Mouse (Mus musculus): ENCODE measurements around the gene Atxn2. TPM values are rescaled to one million over a fixed set of nuclear protein-coding genes. Genes with fewer than 3 reads are reported as not detected.
A peak's percentile ranks its signal among the peaks of the same experiment; 100 is the strongest.
"Not testable (repeated sequence)": the region's sequence is repeated elsewhere in the genome, so short reads cannot be mapped to it uniquely, and the experiment has no call there.

The Atxn2 gene
- total and polyA plus RNA-seq, 2 experiments: 58.5 to 92.8 TPM

DNA sequence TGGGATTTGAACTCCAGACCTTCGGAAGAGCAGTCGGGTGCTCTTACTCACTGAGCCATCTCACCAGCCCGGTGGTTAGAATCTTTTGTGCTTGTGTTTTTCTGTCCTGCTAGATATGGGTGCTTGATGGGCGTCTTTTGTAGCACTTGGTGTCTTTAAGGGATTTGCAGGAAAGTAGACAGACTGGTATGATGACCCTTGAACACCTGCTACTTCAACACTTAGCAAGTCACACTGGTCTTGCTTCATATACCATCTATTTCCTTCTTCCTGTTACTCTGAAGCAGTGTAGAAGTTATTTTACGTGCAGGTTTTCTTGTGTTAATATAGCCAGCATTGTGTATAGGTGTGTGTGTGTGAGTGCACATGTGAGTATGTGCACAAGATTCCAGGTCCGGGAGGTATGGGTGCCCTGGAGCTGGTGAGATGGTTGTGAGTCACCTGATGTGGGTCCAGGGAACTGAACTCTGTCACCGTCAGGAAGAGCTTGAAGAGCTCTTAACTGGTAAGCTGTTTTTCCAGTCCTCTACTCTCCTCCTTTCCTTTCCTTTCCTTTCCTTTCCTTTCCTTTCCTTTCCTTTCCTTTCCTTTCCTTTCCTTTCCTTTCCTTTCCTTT, 27.5 kb downstream of the Atxn2 start:
- H3K27me3 ChIP-seq (ENCODE audit: control insufficient read depth, insufficient read depth, low read length): no peaks in the 10 kb centered on the region
- H3K4me1 ChIP-seq (ENCODE audit: control insufficient read depth, insufficient read depth, low read length): peaks cover 59% of the 10 kb centered on the region
- TF ChIP-seq CTCF (IDR thresholded peaks at IDR 0.05; ENCODE audit: low read depth, low read length): no peak
- TF ChIP-seq POLR2A (IDR thresholded peaks at IDR 0.05; ENCODE audit: extremely low read depth, insufficient read depth, low read length): no peak
- 74% methylated on average over 7 of the region's 7 CpGs for WGBS
- peaks cover 48% of the 10 kb centered on the region for H3K79me2 ChIP-seq (ENCODE audit: control insufficient read depth, insufficient read depth, low read length)
- no peak overlapping the region for H3K4me3 ChIP-seq (ENCODE audit: insufficient read depth, low read depth, low read length)
- H3K9ac ChIP-seq (ENCODE audit: low read depth, low read length): peak overlapping the region; percentile 12; the same call in 1 of the 2 replicates
- peak; percentile 75 for DNase-seq (ENCODE audit: extremely low read depth, low read depth, low spot score)
- H3K36me3 ChIP-seq (ENCODE audit: control insufficient read depth, insufficient read depth, low read length): no peaks in the 10 kb centered on the region
- peak overlapping the region; percentile 67 for H3K27ac ChIP-seq (replicated peaks; ENCODE audit: insufficient read depth, low read depth, low read length)

- 34% methylated on average over 1 of the region's 1 CpGs for WGBS
- DNase-seq (ENCODE audit: extremely low read depth, low read depth, low spot score): peak; percentile 66
- peaks cover 49% of the 10 kb centered on the region for H3K4me1 ChIP-seq (ENCODE audit: control insufficient read depth, insufficient read depth, low read length)
- peak overlapping the region; percentile 40 for H3K9ac ChIP-seq (ENCODE audit: low read depth, low read length)
- H3K36me3 ChIP-seq (ENCODE audit: control insufficient read depth, insufficient read depth, low read length): peaks cover 2% of the 10 kb centered on the region; the same call in 1 of the 2 replicates
- peak overlapping the region; percentile 56 for H3K27ac ChIP-seq (replicated peaks; ENCODE audit: insufficient read depth, low read depth, low read length)
- no peak overlapping the region for H3K4me3 ChIP-seq (ENCODE audit: insufficient read depth, low read depth, low read length)
- TF ChIP-seq CTCF (IDR thresholded peaks at IDR 0.05; ENCODE audit: low read depth, low read length): no peak
- TF ChIP-seq POLR2A (IDR thresholded peaks at IDR 0.05; ENCODE audit: extremely low read depth, insufficient read depth, low read length): no peak
- peaks cover 46% of the 10 kb centered on the region for H3K79me2 ChIP-seq (ENCODE audit: control insufficient read depth, insufficient read depth, low read length)
- H3K27me3 ChIP-seq (ENCODE audit: control insufficient read depth, insufficient read depth, low read length): no peaks in the 10 kb centered on the region
Observed at GRCm38 (mm10) chr5:121740516-121740915, 29.4 kb downstream of the Atxn2 start.

DNA sequence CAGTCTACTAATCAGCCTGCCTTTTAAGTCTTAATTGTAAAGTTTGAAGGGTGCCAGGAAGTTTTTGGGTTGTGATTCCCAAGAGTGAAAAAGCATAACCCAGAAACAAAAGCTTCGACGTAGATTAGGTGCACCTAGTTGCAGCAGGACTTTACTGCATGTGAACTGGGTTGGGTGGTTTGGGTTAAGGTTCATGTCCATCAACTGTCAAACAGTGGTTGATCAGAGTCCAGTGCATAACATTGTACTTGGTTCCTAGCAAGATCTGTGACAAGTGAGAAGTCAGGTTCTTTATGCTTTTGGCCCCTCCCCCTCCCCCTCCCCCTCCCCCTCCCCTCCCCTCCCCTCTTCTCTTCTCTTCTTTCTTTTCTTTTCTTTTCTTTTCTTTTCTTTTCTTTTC, 31.8 kb downstream of the Atxn2 start:
- DNase-seq (ENCODE audit: extremely low read depth, low read depth, low spot score): peak; percentile 94
- H3K79me2 ChIP-seq (ENCODE audit: control insufficient read depth, insufficient read depth, low read length): peaks cover 50% of the 10 kb centered on the region
- peak overlapping the region; percentile 33; the same call in 1 of the 2 replicates for H3K27ac ChIP-seq (replicated peaks; ENCODE audit: insufficient read depth, low read depth, low read length)
- H3K4me1 ChIP-seq (ENCODE audit: control insufficient read depth, insufficient read depth, low read length): peaks cover 36% of the 10 kb centered on the region
- H3K9ac ChIP-seq (ENCODE audit: low read depth, low read length): no peak overlapping the region
- H3K36me3 ChIP-seq (ENCODE audit: control insufficient read depth, insufficient read depth, low read length): peaks cover 10% of the 10 kb centered on the region; the same call in 1 of the 2 replicates
- WGBS: 25% methylated on average over 2 of the region's 2 CpGs
- TF ChIP-seq CTCF (IDR thresholded peaks at IDR 0.05; ENCODE audit: low read depth, low read length) (no peak), POLR2A (IDR thresholded peaks at IDR 0.05; ENCODE audit: extremely low read depth, insufficient read depth, low read length) (no peak)
- no peak overlapping the region for H3K4me3 ChIP-seq (ENCODE audit: insufficient read depth, low read depth, low read length)
- no peaks in the 10 kb centered on the region for H3K27me3 ChIP-seq (ENCODE audit: control insufficient read depth, insufficient read depth, low read length)

DNA sequence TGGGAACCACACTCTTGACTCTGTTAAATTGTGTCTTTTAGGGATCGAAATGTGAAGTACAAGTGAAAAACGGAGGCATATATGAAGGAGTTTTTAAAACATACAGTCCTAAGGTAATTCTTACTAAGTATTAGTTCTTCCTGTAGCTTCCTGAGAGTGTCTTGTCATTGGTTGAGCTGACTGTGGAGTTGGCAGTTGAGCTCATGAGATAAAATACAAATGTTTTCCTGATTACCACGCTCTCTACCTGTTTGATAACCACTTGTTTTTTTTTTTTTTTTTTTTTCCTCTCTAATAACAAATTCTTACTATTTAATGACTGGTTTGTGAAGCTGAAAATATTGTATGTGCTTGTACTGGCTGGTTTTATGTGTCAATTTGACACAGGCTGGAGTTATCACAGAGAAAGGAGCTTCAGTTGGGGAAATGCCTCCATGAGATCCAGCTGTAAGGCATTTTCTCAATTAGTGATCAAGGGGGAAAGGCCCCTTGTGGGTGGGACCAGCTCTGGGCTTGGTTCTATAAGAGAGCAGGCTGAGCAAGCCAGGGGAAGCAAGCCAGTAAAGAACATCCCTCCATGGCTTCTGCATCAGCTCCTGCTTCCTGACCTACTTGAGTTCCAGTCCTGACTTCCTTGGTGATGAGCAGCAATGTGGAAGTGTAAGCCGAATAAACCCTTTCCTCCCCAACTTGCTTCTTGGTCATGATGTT, 36.9 kb downstream of the Atxn2 start:
- not testable (repeated sequence) for DNase-seq (ENCODE audit: extremely low read depth, low read depth, low spot score); H3K27ac ChIP-seq (replicated peaks; ENCODE audit: insufficient read depth, low read depth, low read length); H3K9ac ChIP-seq (ENCODE audit: low read depth, low read length); H3K4me3 ChIP-seq (ENCODE audit: insufficient read depth, low read depth, low read length); H3K27me3 ChIP-seq (ENCODE audit: control insufficient read depth, insufficient read depth, low read length)
- Histone ChIP-seq H3K36me3 (ENCODE audit: control insufficient read depth, insufficient read depth, low read length) (peaks cover 47% of the 10 kb centered on the region), H3K79me2 (ENCODE audit: control insufficient read depth, insufficient read depth, low read length) (peaks cover 41% of the 10 kb centered on the region), H3K4me1 (ENCODE audit: control insufficient read depth, insufficient read depth, low read length) (peaks cover 10% of the 10 kb centered on the region)
- 93% methylated on average over 4 of the region's 4 CpGs for WGBS

DNA sequence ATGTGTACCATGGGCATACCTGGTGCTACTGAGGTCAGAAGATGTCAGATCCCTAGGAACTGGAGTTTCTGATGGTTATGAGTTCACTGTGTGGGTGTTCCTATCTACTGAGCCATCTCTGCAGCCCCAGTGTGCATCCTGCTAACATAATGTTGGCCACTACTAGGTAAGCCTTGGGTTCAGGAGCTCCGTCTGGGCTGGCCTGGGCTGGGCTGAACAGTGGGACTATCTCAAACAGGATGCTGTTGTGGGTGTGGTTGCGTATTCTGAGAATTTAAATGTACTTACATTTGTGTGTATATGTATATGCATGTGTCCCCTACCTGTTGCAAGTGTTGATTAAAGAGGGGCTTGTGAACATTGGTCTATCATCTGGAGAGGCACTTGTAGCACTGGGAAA, 38.5 kb downstream of the Atxn2 start:
- 96% methylated on average over 2 of the region's 2 CpGs for WGBS
- H3K36me3 ChIP-seq (ENCODE audit: control insufficient read depth, insufficient read depth, low read length): peaks cover 56% of the 10 kb centered on the region
- no peak for DNase-seq (ENCODE audit: extremely low read depth, low read depth, low spot score)
- no peaks in the 10 kb centered on the region for H3K27me3 ChIP-seq (ENCODE audit: control insufficient read depth, insufficient read depth, low read length)
- TF ChIP-seq POLR2A (IDR thresholded peaks at IDR 0.05; ENCODE audit: extremely low read depth, insufficient read depth, low read length): no peak
- TF ChIP-seq CTCF (IDR thresholded peaks at IDR 0.05; ENCODE audit: low read depth, low read length): no peak
- peaks cover 43% of the 10 kb centered on the region for H3K79me2 ChIP-seq (ENCODE audit: control insufficient read depth, insufficient read depth, low read length)
- no peak overlapping the region for H3K9ac ChIP-seq (ENCODE audit: low read depth, low read length)
- H3K4me1 ChIP-seq (ENCODE audit: control insufficient read depth, insufficient read depth, low read length): peaks cover 4% of the 10 kb centered on the region
- H3K4me3 ChIP-seq (ENCODE audit: insufficient read depth, low read depth, low read length): no peak overlapping the region
- no peak overlapping the region for H3K27ac ChIP-seq (replicated peaks; ENCODE audit: insufficient read depth, low read depth, low read length)

DNA sequence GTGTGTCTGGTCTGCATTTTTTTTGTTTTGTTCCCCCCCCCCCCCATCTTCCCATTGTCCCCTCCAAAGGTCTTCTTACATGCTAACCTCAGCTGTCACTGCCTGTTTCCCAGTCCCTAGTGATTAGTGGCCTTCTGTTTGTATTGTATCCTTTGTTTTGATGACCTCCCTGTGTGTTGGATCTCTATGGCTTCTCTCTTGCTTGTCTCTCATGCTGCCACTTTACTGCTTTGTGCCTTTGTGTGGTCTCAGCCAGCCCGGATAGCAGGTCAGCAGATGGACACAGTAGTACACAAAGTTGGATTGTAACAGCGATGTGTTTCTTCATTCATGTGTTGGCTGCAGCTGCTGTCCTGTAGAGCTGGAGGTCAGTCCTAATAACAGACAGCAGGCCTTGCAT, 46.8 kb downstream of the Atxn2 start:
- 31% methylated on average over 2 of the region's 2 CpGs for WGBS
- TF ChIP-seq POLR2A (IDR thresholded peaks at IDR 0.05; ENCODE audit: extremely low read depth, insufficient read depth, low read length) (no peak), CTCF (IDR thresholded peaks at IDR 0.05; ENCODE audit: low read depth, low read length) (no peak)
- H3K36me3 ChIP-seq (ENCODE audit: control insufficient read depth, insufficient read depth, low read length): peaks cover 33% of the 10 kb centered on the region
- H3K27me3 ChIP-seq (ENCODE audit: control insufficient read depth, insufficient read depth, low read length): no peaks in the 10 kb centered on the region
- H3K79me2 ChIP-seq (ENCODE audit: control insufficient read depth, insufficient read depth, low read length): peaks cover 25% of the 10 kb centered on the region
- H3K9ac ChIP-seq (ENCODE audit: low read depth, low read length): no peak overlapping the region
- H3K27ac ChIP-seq (replicated peaks; ENCODE audit: insufficient read depth, low read depth, low read length): no peak overlapping the region
- DNase-seq (ENCODE audit: extremely low read depth, low read depth, low spot score): no peak
- H3K4me3 ChIP-seq (ENCODE audit: insufficient read depth, low read depth, low read length): no peak overlapping the region
- H3K4me1 ChIP-seq (ENCODE audit: control insufficient read depth, insufficient read depth, low read length): peaks cover 15% of the 10 kb centered on the region
